Mouse (Mus musculus): ENCODE results near the gene Prdm15. TPM values are rescaled to one million over a fixed set of nuclear protein-coding genes. Genes with fewer than 3 reads are reported as not detected.

Gene Prdm15
- polyA plus RNA-seq, 1 experiment from 2014 or later, result 9.7 TPM

GRCm38 (mm10) chr16:97764626-97765025 is 87.0 kb downstream of the Prdm15 start:
- Histone ChIP-seq H3K27me3 (peaks cover 53% of the 10 kb centered on the region), H3K4me1 (peaks cover 14% of the 10 kb centered on the region), H3K4me2 (replicated peaks) (no peak overlapping the region), H3K36me3 (no peaks in the 10 kb centered on the region), H3K9ac (no peak overlapping the region), H3K4me3 (replicated peaks) (no peak overlapping the region), H3K9me3 (replicated peaks) (no peaks in the 10 kb centered on the region), H3K27ac (replicated peaks) (no peak overlapping the region)
- no peak for ATAC-seq (ENCODE audit: insufficient number of reproducible peaks, low FRiP score, low TSS enrichment, low read depth)
- 59% methylated on average over 2 of the region's 2 CpGs for WGBS

- no peak overlapping the region for H3K27ac ChIP-seq (replicated peaks)
- no peaks in the 10 kb centered on the region for H3K36me3 ChIP-seq
- ATAC-seq (ENCODE audit: insufficient number of reproducible peaks, low FRiP score, low TSS enrichment, low read depth), result no peak
- peaks cover 14% of the 10 kb centered on the region for H3K4me1 ChIP-seq
- 7% methylated on average over 13 of the region's 13 CpGs for WGBS
- peaks cover 53% of the 10 kb centered on the region for H3K27me3 ChIP-seq
- peak overlapping the region; percentile 53 for H3K4me3 ChIP-seq (replicated peaks)
- H3K9ac ChIP-seq, result no peak overlapping the region
- no peaks in the 10 kb centered on the region for H3K9me3 ChIP-seq (replicated peaks)
- peak overlapping the region; percentile 61 for H3K4me2 ChIP-seq (replicated peaks)
These were observed 87.7 kb downstream of the Prdm15 start for GRCm38 (mm10) chr16:97763990-97764340.

GRCm38 (mm10) chr16:97763061-97763989 is 88.3 kb downstream of the Prdm15 start, which contains the start of gene Ripk4:
TSS of gene Ripk4 (minus strand) at chr16:97763787.
- Histone ChIP-seq H3K27ac (replicated peaks) (peak within 1 kb of the TSS; percentile 60), H3K27me3 (peaks cover 53% of the 10 kb centered on the region), H3K4me2 (replicated peaks) (peak within 1 kb of the TSS; percentile 61), H3K4me3 (replicated peaks) (peak within 1 kb of the TSS; percentile 53), H3K9me3 (replicated peaks) (no peaks in the 10 kb centered on the region), H3K36me3 (no peaks in the 10 kb centered on the region), H3K9ac (peak within 1 kb of the TSS; percentile 23), H3K4me1 (peaks cover 14% of the 10 kb centered on the region)
- ATAC-seq (ENCODE audit: insufficient number of reproducible peaks, low FRiP score, low TSS enrichment, low read depth), result peak; percentile 77
- under 1% methylated on average over 88 of the region's 88 CpGs for WGBS

- Histone ChIP-seq H3K36me3 (no peaks in the 10 kb centered on the region), H3K9ac (0 out of 2 replicates have a peak overlapping the region, but pooled peaks have one; percentile 1), H3K4me2 (replicated peaks) (peak overlapping the region; percentile 61), H3K9me3 (replicated peaks) (no peaks in the 10 kb centered on the region), H3K27ac (replicated peaks) (0 out of 2 replicates have a peak overlapping the region, but pooled peaks have one; percentile 55), H3K4me1 (peaks cover 24% of the 10 kb centered on the region), H3K4me3 (replicated peaks) (peak overlapping the region; percentile 53), H3K27me3 (peaks cover 53% of the 10 kb centered on the region)
- ATAC-seq (ENCODE audit: insufficient number of reproducible peaks, low FRiP score, low TSS enrichment, low read depth), result no peak
- WGBS, result 44% methylated on average over 2 of the region's 2 CpGs
These were observed 89.9 kb downstream of the Prdm15 start for GRCm38 (mm10) chr16:97761782-97762181.

- Histone ChIP-seq H3K9ac (no peak overlapping the region), H3K9me3 (replicated peaks) (no peaks in the 10 kb centered on the region), H3K4me1 (peaks cover 24% of the 10 kb centered on the region), H3K36me3 (no peaks in the 10 kb centered on the region), H3K27ac (replicated peaks) (peak overlapping the region; percentile 60), H3K27me3 (peaks cover 34% of the 10 kb centered on the region), H3K4me2 (replicated peaks) (no peak overlapping the region; the same call in 1 of the 2 replicates), H3K4me3 (replicated peaks) (no peak overlapping the region)
- no peak for ATAC-seq (ENCODE audit: insufficient number of reproducible peaks, low FRiP score, low TSS enrichment, low read depth)
- 20% methylated on average over 3 of the region's 3 CpGs for WGBS
These were observed 92.0 kb downstream of the Prdm15 start for GRCm38 (mm10) chr16:97759681-97760080.

- Histone ChIP-seq H3K4me3 (replicated peaks) (no peak overlapping the region), H3K9ac (no peak overlapping the region), H3K4me1 (peaks cover 17% of the 10 kb centered on the region), H3K9me3 (replicated peaks) (no peaks in the 10 kb centered on the region), H3K4me2 (replicated peaks) (no peak overlapping the region), H3K27me3 (peaks cover 20% of the 10 kb centered on the region), H3K27ac (replicated peaks) (no peak overlapping the region), H3K36me3 (no peaks in the 10 kb centered on the region)
- WGBS, result 68% methylated on average over 2 of the region's 2 CpGs
- no peak for ATAC-seq (ENCODE audit: insufficient number of reproducible peaks, low FRiP score, low TSS enrichment, low read depth)
These were observed 93.4 kb downstream of the Prdm15 start for GRCm38 (mm10) chr16:97758288-97758687.

GRCm38 (mm10) chr16:97756460-97756859 is 95.2 kb downstream of the Prdm15 start:
- WGBS, result 68% methylated on average over 2 of the region's 2 CpGs
- no peak for ATAC-seq (ENCODE audit: insufficient number of reproducible peaks, low FRiP score, low TSS enrichment, low read depth)

GRCm38 (mm10) chr16:97752316-97752941 is 99.2 kb downstream of the Prdm15 start:
- Histone ChIP-seq H3K9me3 (replicated peaks) (no peaks in the 10 kb centered on the region), H3K27ac (replicated peaks) (peak overlapping the region; percentile 52), H3K4me1 (peaks cover 13% of the 10 kb centered on the region; the same call in 1 of the 2 replicates), H3K27me3 (no peaks in the 10 kb centered on the region), H3K4me3 (replicated peaks) (no peak overlapping the region), H3K36me3 (no peaks in the 10 kb centered on the region), H3K4me2 (replicated peaks) (no peak overlapping the region), H3K9ac (no peak overlapping the region)
- no peak for ATAC-seq (ENCODE audit: insufficient number of reproducible peaks, low FRiP score, low TSS enrichment, low read depth)
- WGBS, result 72% methylated on average over 3 of the region's 3 CpGs

More at GRCm38 (mm10) chr16:97756460-97756859, 95.2 kb downstream of the Prdm15 start:
- no peaks in the 10 kb centered on the region for H3K36me3 ChIP-seq
- peaks cover 13% of the 10 kb centered on the region; the same call in 1 of the 2 replicates for H3K4me1 ChIP-seq
- no peak overlapping the region for H3K4me3 ChIP-seq (replicated peaks)
- no peak overlapping the region for H3K4me2 ChIP-seq (replicated peaks)
- H3K27ac ChIP-seq (replicated peaks), result no peak overlapping the region
- no peaks in the 10 kb centered on the region for H3K9me3 ChIP-seq (replicated peaks)
- H3K27me3 ChIP-seq, result peaks cover 5% of the 10 kb centered on the region
- H3K9ac ChIP-seq, result no peak overlapping the region

- WGBS, result 53% methylated on average over 8 of the region's 8 CpGs
- H3K4me3 ChIP-seq (replicated peaks), result no peak overlapping the region
- peak; percentile 58; the same call in 1 of the 2 replicates for ATAC-seq (ENCODE audit: insufficient number of reproducible peaks, low FRiP score, low TSS enrichment, low read depth)
- H3K9ac ChIP-seq, result no peak overlapping the region
- peak overlapping the region; percentile 52 for H3K27ac ChIP-seq (replicated peaks)
- H3K9me3 ChIP-seq (replicated peaks), result no peaks in the 10 kb centered on the region
- H3K4me1 ChIP-seq, result peaks cover 8% of the 10 kb centered on the region; the same call in 1 of the 2 replicates
- no peak overlapping the region for H3K4me2 ChIP-seq (replicated peaks)
- no peaks in the 10 kb centered on the region for H3K27me3 ChIP-seq
- no peaks in the 10 kb centered on the region; the same call in 1 of the 2 replicates for H3K36me3 ChIP-seq
These were observed 99.8 kb downstream of the Prdm15 start for GRCm38 (mm10) chr16:97751884-97752283.

GRCm38 (mm10) chr16:97748421-97748820 is 103.2 kb downstream of the Prdm15 start:
- WGBS, result 76% methylated on average over 6 of the region's 6 CpGs
- no peaks in the 10 kb centered on the region for H3K27me3 ChIP-seq
- H3K9me3 ChIP-seq (replicated peaks), result no peaks in the 10 kb centered on the region
- H3K4me1 ChIP-seq, result peaks cover 8% of the 10 kb centered on the region; the same call in 1 of the 2 replicates
- no peak for ATAC-seq (ENCODE audit: insufficient number of reproducible peaks, low FRiP score, low TSS enrichment, low read depth)
- no peak overlapping the region for H3K27ac ChIP-seq (replicated peaks)
- no peak overlapping the region for H3K9ac ChIP-seq
- H3K36me3 ChIP-seq, result no peaks in the 10 kb centered on the region; the same call in 1 of the 2 replicates
- no peak overlapping the region for H3K4me3 ChIP-seq (replicated peaks)
- no peak overlapping the region for H3K4me2 ChIP-seq (replicated peaks)

All from embryonic facial prominence, embryonic 15.5 days (tissue).